14 mouse cellular contexts compared by ENCODE assay signal in the genomic region with DNA sequence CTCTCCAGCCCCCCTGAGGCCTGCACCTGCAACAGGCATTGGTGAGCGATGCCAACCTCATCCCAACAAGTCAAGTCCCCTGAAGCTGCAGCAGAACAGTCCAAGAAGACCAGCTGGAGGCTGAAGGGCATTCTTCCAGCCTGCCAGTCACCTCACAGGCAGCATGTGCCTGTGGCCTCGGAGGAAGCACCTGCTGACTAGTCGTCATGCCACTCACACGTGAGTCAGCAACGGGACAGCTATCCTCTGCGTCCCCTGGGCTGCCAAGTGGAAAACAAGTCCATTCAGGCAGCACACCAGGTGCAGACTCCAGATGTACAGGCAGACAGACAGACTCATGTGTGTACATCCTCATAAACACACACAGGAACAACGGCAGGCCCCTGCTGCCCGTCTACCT.
A peak's percentile ranks its signal among the peaks of the same experiment; 100 is the strongest.
DNase-seq lines count a peak whose midpoint lies in the region; ATAC-seq and TF ChIP-seq lines count a peak whose summit lies in the region.
"Had no signal": no experiment of that assay in that cellular context is flagged by ENCODE, and none has a peak within 500 bp of the region (broad histone marks: within the 10 kb centered on the region; RNA-seq: fewer than 3 reads in every experiment).

No protein-coding gene starts in this region.

- ATAC-seq in hindbrain, embryonic 16.5 days: peak; percentile 52; the same call in 1 of the 2 replicates
- no peak for ATAC-seq in hindbrain, embryonic 11.5 days (ENCODE audit: low FRiP score)

- 54% methylated on average over 8 of the region's 8 CpGs for WGBS in hindbrain, embryonic 16.5 days
- WGBS in hindbrain, embryonic 11.5 days: 84% methylated on average over 8 of the region's 8 CpGs

- no peak overlapping the region for H3K27ac ChIP-seq in hindbrain, embryonic 16.5 days (ENCODE audit: low read depth, low read length)
- no peak overlapping the region for H3K27ac ChIP-seq in hindbrain, embryonic 11.5 days (ENCODE audit: low read depth, low read length)
- H3K27ac ChIP-seq: kidney, embryonic 15.5 days; limb, embryonic 15.5 days had no signal

- intact Hi-C loops in gastrocnemius, postnatal 14 days (cut with DNase I; ENCODE audit: low total_unique reads): no loop called here
- intact Hi-C loops in heart, postnatal 25 days (cut with DNase I): no loop called here

- TF ChIP-seq POLR2A in brain, embryonic 14.5 days (IDR thresholded peaks at IDR 0.05; ENCODE audit: borderline replicate concordance, extremely low read depth, insufficient read depth, insufficient read length, poor library complexity, severe bottlenecking): no peak

- H3K4me1 ChIP-seq in hindbrain, embryonic 16.5 days (ENCODE audit: control insufficient read depth, insufficient read depth, low read depth, low read length): no peaks in the 10 kb centered on the region
- H3K4me1 ChIP-seq in hindbrain, embryonic 11.5 days (replicated peaks; ENCODE audit: control insufficient read depth, insufficient read depth, low read length): no peaks in the 10 kb centered on the region
- H3K4me1 ChIP-seq: kidney, embryonic 15.5 days had no signal

- H3K9me3 ChIP-seq in hindbrain, embryonic 16.5 days (ENCODE audit: control insufficient read depth, low read length): no peaks in the 10 kb centered on the region
- no peaks in the 10 kb centered on the region for H3K9me3 ChIP-seq in hindbrain, embryonic 11.5 days (ENCODE audit: control insufficient read depth, low read length)
- H3K9me3 ChIP-seq: kidney, embryonic 15.5 days; limb, embryonic 15.5 days had no signal

- no peak overlapping the region for H3K4me3 ChIP-seq in hindbrain, embryonic 16.5 days (ENCODE audit: low read length)
- H3K4me3 ChIP-seq in hindbrain, embryonic 11.5 days (ENCODE audit: low read depth, low read length): no peak overlapping the region
- H3K4me3 ChIP-seq: erythroblast, embryonic 14.5 days; kidney, embryonic 15.5 days; limb, embryonic 15.5 days had no signal

- H3K9ac ChIP-seq in hindbrain, embryonic 16.5 days (ENCODE audit: low read depth, low read length): no peak overlapping the region
- no peak overlapping the region for H3K9ac ChIP-seq in hindbrain, embryonic 11.5 days (ENCODE audit: low read depth, low read length)
- H3K9ac ChIP-seq: kidney, embryonic 15.5 days; limb, embryonic 15.5 days had no signal

- no peak for TF ChIP-seq CTCF in brain, embryonic 14.5 days (IDR thresholded peaks at IDR 0.05; ENCODE audit: borderline replicate concordance, extremely low read depth, insufficient read depth, insufficient read length)

- no peak overlapping the region for H3K4me2 ChIP-seq in hindbrain, embryonic 16.5 days (ENCODE audit: low read length)
- H3K4me2 ChIP-seq in hindbrain, embryonic 11.5 days (replicated peaks; ENCODE audit: low read depth, low read length): no peak overlapping the region
- H3K4me2 ChIP-seq: kidney, embryonic 15.5 days; limb, embryonic 15.5 days had no signal

- H3K27me3 ChIP-seq in hindbrain, embryonic 16.5 days (replicated peaks; ENCODE audit: control insufficient read depth, insufficient read depth, low read length): no peaks in the 10 kb centered on the region
- no peaks in the 10 kb centered on the region for H3K27me3 ChIP-seq in hindbrain, embryonic 11.5 days (ENCODE audit: control insufficient read depth, insufficient read depth, low read length)
- H3K27me3 ChIP-seq: kidney, embryonic 15.5 days; limb, embryonic 15.5 days had no signal

- no peaks in the 10 kb centered on the region for H3K36me3 ChIP-seq in hindbrain, embryonic 16.5 days (ENCODE audit: control insufficient read depth, insufficient read depth, low read length)
- no peaks in the 10 kb centered on the region for H3K36me3 ChIP-seq in hindbrain, embryonic 11.5 days (ENCODE audit: control insufficient read depth, insufficient read depth, low read length)
- H3K36me3 ChIP-seq: kidney, embryonic 15.5 days; limb, embryonic 15.5 days had no signal

- no peak for DNase-seq in hindbrain, embryonic 11.5 days (ENCODE audit: low spot score)
- DNase-seq in B cell, adult 2 months: peak; percentile 12 to 18
- DNase-seq in brain, embryonic 14.5 days (ENCODE audit: low read depth): peak; percentile 42
- peak; percentile 25 for DNase-seq in gastrocnemius, postnatal 14 days
- DNase-seq in ovary, adult 18-20 months (ENCODE audit: low spot score): no peak
- DNase-seq in heart, postnatal 25 days (ENCODE audit: low spot score): no peak
- DNase-seq: adrenal gland, adult 8-10 months; layer of hippocampus, adult 9-11 months; lung, postnatal 10 days; thymus, postnatal 36 days had no signal

Comparison
In these comparisons a context has a peak if more than half of its experiments do, and no peak if none do; other contexts are left out.
1. DNase-seq: peak in B cell, adult 2 months (2 of 2), brain, embryonic 14.5 days (single experiment) and gastrocnemius, postnatal 14 days (single experiment); none in hindbrain, embryonic 11.5 days (single experiment), ovary, adult 18-20 months (single experiment) and heart, postnatal 25 days (single experiment).